Mouse (Mus musculus): Measurements from ENCODE around the gene Cox5a. TPM values are rescaled to one million over a fixed set of nuclear protein-coding genes. Genes with fewer than 3 reads are reported as not detected.

Gene Cox5a
- polyA plus RNA-seq, 1 experiment from 2014 or later: 266 TPM

DNA sequence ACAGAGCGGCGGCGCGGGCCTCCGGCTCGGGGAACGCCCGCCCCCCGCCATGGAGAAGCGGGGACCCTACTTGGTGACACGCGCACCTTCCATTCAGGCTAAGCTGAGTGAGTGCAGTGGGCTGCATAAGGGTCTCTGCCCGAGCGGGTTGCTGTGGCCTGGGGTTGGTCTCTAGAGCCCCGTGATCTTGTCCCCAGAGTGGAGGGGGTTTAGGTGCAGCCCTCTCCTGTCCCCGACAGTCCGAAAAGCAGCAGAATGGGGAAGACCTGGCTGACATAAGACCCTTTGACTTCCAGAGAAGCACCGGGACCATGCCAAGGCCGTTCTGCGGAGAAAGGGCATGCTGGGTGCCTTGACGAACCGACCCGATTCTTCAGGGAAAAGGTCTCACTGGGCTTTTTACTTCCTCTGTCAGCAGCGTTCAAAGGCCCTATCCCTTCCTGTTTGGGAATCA, 16.7 kb downstream of the Cox5a start:
- no peak for ATAC-seq (ENCODE audit: low read depth)
- WGBS (ENCODE audit: insufficient replicate concordance): under 1% methylated on average over 24 of the region's 24 CpGs

DNA sequence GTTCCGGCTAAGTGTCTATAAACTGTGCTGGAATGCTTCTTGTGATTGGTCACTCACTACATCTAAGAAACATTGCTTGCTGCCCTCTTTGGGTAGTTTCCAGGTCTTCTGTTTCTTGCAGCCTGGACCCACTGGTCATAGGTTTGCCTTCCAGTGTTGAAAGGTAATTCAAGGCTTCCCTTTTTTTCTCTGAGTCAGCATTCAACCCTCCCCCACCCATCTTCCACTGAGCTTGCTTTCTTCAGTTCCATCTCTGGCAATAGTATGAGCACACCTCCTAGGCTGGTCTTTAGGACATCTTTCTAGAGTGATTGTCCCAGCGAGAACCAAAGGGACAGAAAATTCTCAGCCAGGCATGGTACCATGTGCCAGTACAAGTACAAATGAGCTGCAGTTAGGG, 18.5 kb downstream of the Cox5a start:
- Histone ChIP-seq H3K27me3 (ENCODE audit: control insufficient read depth, insufficient read depth, low read depth, low read length) (no peaks in the 10 kb centered on the region), H3K4me1 (ENCODE audit: control insufficient read depth, low read depth, low read length) (peaks cover 14% of the 10 kb centered on the region), H3K4me3 (ENCODE audit: low read depth, low read length) (no peak overlapping the region), H3K36me3 (ENCODE audit: control insufficient read depth, insufficient read depth) (peaks cover 10% of the 10 kb centered on the region), H3K4me2 (ENCODE audit: low read depth, low read length) (no peak overlapping the region), H3K27ac (ENCODE audit: low read length) (no peak overlapping the region), H3K9ac (ENCODE audit: low read depth, low read length) (no peak overlapping the region), H3K9me3 (replicated peaks; ENCODE audit: control insufficient read depth, low read length) (no peaks in the 10 kb centered on the region)
- 70% methylated on average over 2 of the region's 2 CpGs for WGBS (ENCODE audit: insufficient replicate concordance)
- ATAC-seq (ENCODE audit: low read depth): no peak

More for the DNA sequence above, 16.7 kb downstream of the Cox5a start:
- peak overlapping the region; percentile 93 for H3K4me2 ChIP-seq (ENCODE audit: low read depth, low read length)
- H3K9ac ChIP-seq (ENCODE audit: low read depth, low read length): peak overlapping the region; percentile 90
- no peaks in the 10 kb centered on the region for H3K9me3 ChIP-seq (replicated peaks; ENCODE audit: control insufficient read depth, low read length)
- peaks cover 14% of the 10 kb centered on the region for H3K36me3 ChIP-seq (ENCODE audit: control insufficient read depth, insufficient read depth)
- peaks cover 14% of the 10 kb centered on the region for H3K4me1 ChIP-seq (ENCODE audit: control insufficient read depth, low read depth, low read length)
- H3K27ac ChIP-seq (ENCODE audit: low read length): peak overlapping the region; percentile 78
- H3K4me3 ChIP-seq (ENCODE audit: low read depth, low read length): peak overlapping the region; percentile 90
- no peaks in the 10 kb centered on the region for H3K27me3 ChIP-seq (ENCODE audit: control insufficient read depth, insufficient read depth, low read depth, low read length)

DNA sequence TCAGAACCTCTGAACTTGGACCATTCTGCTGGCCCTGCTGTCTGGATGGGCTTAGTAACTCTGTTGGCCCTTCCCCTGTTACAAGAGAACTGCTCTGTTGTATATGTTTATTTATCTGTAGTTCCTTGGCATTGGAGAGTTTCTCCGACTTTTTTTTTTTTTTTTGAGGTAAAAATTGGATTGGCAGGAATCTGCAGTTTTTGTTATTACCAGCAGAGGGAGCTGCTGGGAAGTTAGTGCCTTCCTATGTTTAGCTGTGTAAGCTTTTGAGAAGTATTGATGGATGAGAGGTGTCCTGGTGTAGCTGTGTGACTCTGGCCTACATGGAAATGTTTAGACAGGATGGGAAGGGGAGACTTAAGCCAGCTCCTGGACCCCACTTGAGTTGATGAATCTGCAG, 20.2 kb downstream of the Cox5a start:
- 0% methylated on average over 1 of the region's 1 CpGs for WGBS (ENCODE audit: insufficient replicate concordance)
- Histone ChIP-seq H3K27me3 (ENCODE audit: control insufficient read depth, insufficient read depth, low read depth, low read length) (no peaks in the 10 kb centered on the region), H3K9me3 (replicated peaks; ENCODE audit: control insufficient read depth, low read length) (no peaks in the 10 kb centered on the region), H3K9ac (ENCODE audit: low read depth, low read length) (no peak overlapping the region), H3K4me3 (ENCODE audit: low read depth, low read length) (no peak overlapping the region), H3K36me3 (ENCODE audit: control insufficient read depth, insufficient read depth) (peaks cover 10% of the 10 kb centered on the region), H3K27ac (ENCODE audit: low read length) (no peak overlapping the region), H3K4me1 (ENCODE audit: control insufficient read depth, low read depth, low read length) (peaks cover 14% of the 10 kb centered on the region), H3K4me2 (ENCODE audit: low read depth, low read length) (no peak overlapping the region)
- ATAC-seq (ENCODE audit: low read depth): no peak

DNA sequence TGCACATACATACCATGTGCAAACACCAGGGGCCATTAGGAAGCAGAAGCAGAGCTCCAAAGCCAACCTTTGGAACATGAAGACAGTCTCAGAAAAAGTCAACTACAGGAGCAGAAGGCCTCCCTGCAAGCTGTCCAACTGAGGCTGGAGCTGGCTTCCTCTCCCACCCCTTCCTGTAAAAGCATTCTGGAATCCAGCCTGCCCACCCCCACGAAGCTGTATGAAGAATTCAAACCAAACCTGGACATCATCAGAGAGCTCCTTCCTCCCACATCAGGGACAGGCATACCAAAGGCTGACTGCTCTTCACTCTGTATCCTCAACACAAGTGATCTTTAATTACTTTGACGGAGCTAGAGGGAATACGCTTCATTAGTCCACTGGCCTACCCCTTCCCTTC, 22.9 kb downstream of the Cox5a start:
- H3K9me3 ChIP-seq (replicated peaks; ENCODE audit: control insufficient read depth, low read length): no peaks in the 10 kb centered on the region
- WGBS (ENCODE audit: insufficient replicate concordance): 74% methylated on average over 3 of the region's 3 CpGs
- no peak overlapping the region for H3K4me2 ChIP-seq (ENCODE audit: low read depth, low read length)
- ATAC-seq (ENCODE audit: low read depth): no peak
- H3K36me3 ChIP-seq (ENCODE audit: control insufficient read depth, insufficient read depth): peaks cover 10% of the 10 kb centered on the region
- peaks cover 9% of the 10 kb centered on the region for H3K4me1 ChIP-seq (ENCODE audit: control insufficient read depth, low read depth, low read length)
- H3K9ac ChIP-seq (ENCODE audit: low read depth, low read length): no peak overlapping the region
- no peak overlapping the region for H3K4me3 ChIP-seq (ENCODE audit: low read depth, low read length)
- no peaks in the 10 kb centered on the region for H3K27me3 ChIP-seq (ENCODE audit: control insufficient read depth, insufficient read depth, low read depth, low read length)
- no peak overlapping the region for H3K27ac ChIP-seq (ENCODE audit: low read length)

DNA sequence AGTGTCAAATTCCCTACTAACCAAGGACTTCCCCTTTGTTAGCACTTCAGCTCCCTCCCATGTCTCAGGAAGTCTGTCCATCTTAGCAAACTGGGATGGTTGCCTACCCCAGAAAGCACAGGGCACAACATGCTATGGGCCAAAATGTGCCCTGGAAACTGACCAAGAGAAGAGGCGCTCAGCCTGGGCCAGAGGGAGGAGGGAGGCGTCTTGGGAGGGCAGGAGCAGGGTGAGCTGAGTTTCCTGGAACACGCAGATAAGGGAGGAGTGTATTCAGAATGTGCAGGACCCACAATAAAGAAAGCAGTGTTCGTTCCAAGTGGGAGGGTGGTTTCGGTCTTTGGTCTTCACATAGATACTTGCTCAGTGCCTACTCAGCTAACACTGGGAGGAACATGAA, 26.2 kb downstream of the Cox5a start:
- Histone ChIP-seq H3K9me3 (replicated peaks; ENCODE audit: control insufficient read depth, low read length) (no peaks in the 10 kb centered on the region), H3K4me1 (ENCODE audit: control insufficient read depth, low read depth, low read length) (peaks cover 14% of the 10 kb centered on the region), H3K36me3 (ENCODE audit: control insufficient read depth, insufficient read depth) (peaks cover 4% of the 10 kb centered on the region), H3K27me3 (ENCODE audit: control insufficient read depth, insufficient read depth, low read depth, low read length) (no peaks in the 10 kb centered on the region), H3K9ac (ENCODE audit: low read depth, low read length) (no peak overlapping the region), H3K27ac (ENCODE audit: low read length) (no peak overlapping the region), H3K4me2 (ENCODE audit: low read depth, low read length) (no peak overlapping the region), H3K4me3 (ENCODE audit: low read depth, low read length) (no peak overlapping the region)
- ATAC-seq (ENCODE audit: low read depth): peak; percentile 58
- WGBS (ENCODE audit: insufficient replicate concordance): 22% methylated on average over 5 of the region's 5 CpGs

DNA sequence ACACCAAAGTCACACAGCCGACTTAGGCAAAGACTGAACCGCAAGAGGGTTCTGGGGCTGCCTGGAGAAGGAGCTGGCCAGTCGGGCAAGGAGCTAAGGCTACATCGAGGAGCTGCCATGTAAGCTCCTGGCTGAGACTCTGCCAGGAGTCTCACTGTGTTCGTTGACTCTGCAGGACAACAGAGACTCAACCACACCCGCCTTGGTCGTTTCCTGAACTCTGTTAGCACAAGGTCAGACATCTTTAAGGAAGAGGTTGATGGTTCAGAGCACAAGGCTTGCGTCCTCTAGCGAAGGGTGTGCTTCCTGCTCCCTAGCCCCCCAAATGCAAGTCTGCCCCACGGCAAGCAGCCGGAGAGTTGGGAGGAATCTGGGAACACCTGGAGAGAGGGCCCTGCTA, 26.8 kb downstream of the Cox5a start:
- Histone ChIP-seq H3K4me3 (ENCODE audit: low read depth, low read length) (no peak overlapping the region), H3K27me3 (ENCODE audit: control insufficient read depth, insufficient read depth, low read depth, low read length) (no peaks in the 10 kb centered on the region), H3K27ac (ENCODE audit: low read length) (no peak overlapping the region), H3K9ac (ENCODE audit: low read depth, low read length) (no peak overlapping the region), H3K4me2 (ENCODE audit: low read depth, low read length) (no peak overlapping the region), H3K9me3 (replicated peaks; ENCODE audit: control insufficient read depth, low read length) (no peaks in the 10 kb centered on the region), H3K36me3 (ENCODE audit: control insufficient read depth, insufficient read depth) (peaks cover 3% of the 10 kb centered on the region; the same call in 1 of the 2 replicates), H3K4me1 (ENCODE audit: control insufficient read depth, low read depth, low read length) (peaks cover 14% of the 10 kb centered on the region)
- 78% methylated on average over 11 of the region's 11 CpGs for WGBS (ENCODE audit: insufficient replicate concordance)
- no peak for ATAC-seq (ENCODE audit: low read depth)

DNA sequence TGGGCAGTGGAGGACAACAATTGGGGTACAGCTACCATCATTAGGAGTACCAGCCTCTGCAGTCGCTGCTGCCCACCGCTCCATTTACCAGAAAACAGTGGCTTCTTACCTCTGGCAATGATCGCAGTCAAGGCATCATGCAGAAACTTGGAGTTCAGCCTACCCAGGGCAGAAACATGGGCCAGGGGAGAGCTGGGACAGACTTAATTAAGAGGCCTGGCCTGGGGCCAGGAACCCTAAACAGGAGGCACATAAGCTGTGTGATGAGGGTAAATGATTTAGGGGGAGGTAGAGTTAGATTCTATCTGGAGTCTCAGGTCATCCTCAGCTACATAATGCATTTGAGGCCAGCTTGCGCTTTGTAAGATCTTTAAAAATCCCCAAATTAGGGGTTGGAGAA, 28.1 kb downstream of the Cox5a start:
- ATAC-seq (ENCODE audit: low read depth): no peak
- H3K36me3 ChIP-seq (ENCODE audit: control insufficient read depth, insufficient read depth): no peaks in the 10 kb centered on the region
- H3K9me3 ChIP-seq (replicated peaks; ENCODE audit: control insufficient read depth, low read length): no peaks in the 10 kb centered on the region
- H3K27me3 ChIP-seq (ENCODE audit: control insufficient read depth, insufficient read depth, low read depth, low read length): no peaks in the 10 kb centered on the region
- 81% methylated on average over 4 of the region's 4 CpGs for WGBS (ENCODE audit: insufficient replicate concordance)
- no peak overlapping the region for H3K4me2 ChIP-seq (ENCODE audit: low read depth, low read length)
- H3K4me1 ChIP-seq (ENCODE audit: control insufficient read depth, low read depth, low read length): peaks cover 14% of the 10 kb centered on the region
- H3K4me3 ChIP-seq (ENCODE audit: low read depth, low read length): no peak overlapping the region
- no peak overlapping the region for H3K9ac ChIP-seq (ENCODE audit: low read depth, low read length)
- no peak overlapping the region for H3K27ac ChIP-seq (ENCODE audit: low read length)

DNA sequence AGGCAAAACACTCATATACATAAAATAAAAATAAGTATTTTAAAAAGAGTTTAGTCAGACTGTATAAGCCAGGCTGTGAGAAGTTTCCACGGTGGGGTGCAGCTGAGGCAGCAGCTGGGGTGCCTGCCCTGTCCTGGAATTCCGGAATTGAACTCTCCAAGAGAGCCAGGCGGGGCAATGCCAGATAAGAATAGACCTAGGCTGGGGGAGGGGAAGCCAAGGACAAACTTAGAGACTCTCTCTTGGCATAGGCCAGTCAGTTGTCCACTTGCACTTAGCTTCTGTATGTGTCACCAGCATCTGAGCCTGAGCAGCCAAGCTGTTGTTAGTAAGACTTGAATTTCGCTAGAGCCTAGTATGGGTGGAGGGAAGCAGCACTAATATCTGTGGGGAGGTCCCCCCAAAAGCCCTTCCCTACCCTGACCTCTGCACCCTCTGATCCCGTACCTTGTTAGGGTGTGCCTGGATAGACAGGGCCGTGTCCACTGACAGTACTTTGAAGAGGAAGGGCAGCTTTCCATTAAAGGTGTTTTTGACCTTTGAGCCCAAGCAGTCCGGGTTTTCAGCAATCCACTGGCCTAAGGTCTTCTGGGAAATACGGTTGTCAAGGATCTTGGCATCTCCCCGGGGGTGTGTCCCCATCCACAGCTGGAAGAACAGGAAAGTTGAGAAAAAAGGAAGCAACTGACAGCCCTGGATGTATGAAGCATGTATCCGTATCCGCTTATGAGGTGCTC, 29.2 kb downstream of the Cox5a start:
- H3K4me3 ChIP-seq (ENCODE audit: low read depth, low read length): no peak overlapping the region
- H3K27me3 ChIP-seq (ENCODE audit: control insufficient read depth, insufficient read depth, low read depth, low read length): no peaks in the 10 kb centered on the region
- no peak overlapping the region for H3K27ac ChIP-seq (ENCODE audit: low read length)
- H3K4me2 ChIP-seq (ENCODE audit: low read depth, low read length): no peak overlapping the region
- H3K9ac ChIP-seq (ENCODE audit: low read depth, low read length): no peak overlapping the region
- WGBS (ENCODE audit: insufficient replicate concordance): 70% methylated on average over 11 of the region's 11 CpGs
- H3K36me3 ChIP-seq (ENCODE audit: control insufficient read depth, insufficient read depth): no peaks in the 10 kb centered on the region
- peaks cover 14% of the 10 kb centered on the region for H3K4me1 ChIP-seq (ENCODE audit: control insufficient read depth, low read depth, low read length)
- ATAC-seq (ENCODE audit: low read depth): no peak; the same call in 1 of the 2 replicates
- H3K9me3 ChIP-seq (replicated peaks; ENCODE audit: control insufficient read depth, low read length): no peaks in the 10 kb centered on the region

DNA sequence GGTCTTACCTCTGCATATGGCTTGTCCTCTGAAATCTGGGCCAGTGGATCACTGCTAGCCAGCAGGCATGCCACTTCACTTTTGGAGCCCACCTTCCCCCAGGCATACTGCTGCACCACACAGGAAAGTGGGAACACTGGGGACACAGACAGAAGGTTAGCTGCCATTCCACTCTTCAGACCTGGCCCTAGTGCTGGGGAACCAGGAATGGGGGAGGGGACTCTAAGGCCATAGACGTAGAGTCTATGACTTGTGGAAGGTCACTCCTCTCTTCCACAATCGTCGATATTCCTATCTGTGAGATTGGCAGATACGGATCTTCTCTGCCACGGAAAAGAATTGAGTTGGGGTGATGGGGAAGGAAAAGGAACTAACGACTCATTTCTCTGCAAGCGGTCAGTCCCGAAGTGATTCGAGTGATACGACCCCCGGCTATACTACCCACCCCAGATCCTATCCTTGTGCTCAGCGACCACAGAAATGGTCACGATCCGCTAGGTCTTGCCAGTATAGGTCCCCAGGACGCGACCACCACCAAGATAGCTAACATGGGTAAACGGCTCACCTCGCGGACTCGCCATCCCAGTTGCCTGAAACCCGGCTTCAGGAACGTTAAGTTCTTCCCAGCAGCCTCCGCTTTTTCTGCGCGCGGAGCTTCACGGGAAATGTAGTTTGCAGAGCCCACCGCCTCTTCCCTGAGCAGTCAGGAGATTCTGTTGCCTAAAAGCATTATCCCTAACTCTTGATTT, 31.2 kb downstream of the Cox5a start, which contains the start of gene Mpi:
Gene Mpi, minus strand, starts transcription at position 625 of the 749 bp plus-strand sequence.
- no peaks in the 10 kb centered on the region for H3K9me3 ChIP-seq (replicated peaks; ENCODE audit: control insufficient read depth, low read length)
- peaks cover 11% of the 10 kb centered on the region for H3K4me1 ChIP-seq (ENCODE audit: control insufficient read depth, low read depth, low read length)
- 2% methylated on average over 28 of the region's 28 CpGs for WGBS (ENCODE audit: insufficient replicate concordance)
- H3K4me3 ChIP-seq (ENCODE audit: low read depth, low read length): peak within 1 kb of the TSS; percentile 69
- no peaks in the 10 kb centered on the region for H3K36me3 ChIP-seq (ENCODE audit: control insufficient read depth, insufficient read depth)
- H3K27me3 ChIP-seq (ENCODE audit: control insufficient read depth, insufficient read depth, low read depth, low read length): no peaks in the 10 kb centered on the region
- H3K9ac ChIP-seq (ENCODE audit: low read depth, low read length): peak within 1 kb of the TSS; percentile 71
- H3K27ac ChIP-seq (ENCODE audit: low read length): no peak within 1 kb of the TSS
- peak within 1 kb of the TSS; percentile 71 for H3K4me2 ChIP-seq (ENCODE audit: low read depth, low read length)
- no peak for ATAC-seq (ENCODE audit: low read depth)

Data from liver, embryonic 16.5 days (tissue).